Mouse (Mus musculus) lung, postnatal 4 days (tissue): Measurements from ENCODE around the gene BC061237.
"Not testable (repeated sequence)": the region's sequence is repeated elsewhere in the genome, so short reads cannot be mapped to it uniquely, and the experiment has no call there.

Experiments used
- DNase-seq, 2 experiments: peaks; one replicate each; pipeline ENCODE4 v3.0.0; 2021

The BC061237 gene

GRCm38 (mm10) chr14:44492163-44492562 is at the start of gene BC061237:
Gene BC061237 (plus strand): TSS chr14:44492463.
- not testable (repeated sequence) for DNase-seq

GRCm38 (mm10) chr14:44517976-44518375 is 25.7 kb downstream of the BC061237 start, which contains the start of gene Gm17093:
Gene Gm17093 (plus strand): TSS chr14:44518276.
- DNase-seq = not testable (repeated sequence)

- DNase-seq = not testable (repeated sequence)
Measured at GRCm38 (mm10) chr14:44547961-44548360, 55.7 kb downstream of the BC061237 start.
